Mouse (Mus musculus): Measurements from ENCODE around the gene Fam178b.

DNA sequence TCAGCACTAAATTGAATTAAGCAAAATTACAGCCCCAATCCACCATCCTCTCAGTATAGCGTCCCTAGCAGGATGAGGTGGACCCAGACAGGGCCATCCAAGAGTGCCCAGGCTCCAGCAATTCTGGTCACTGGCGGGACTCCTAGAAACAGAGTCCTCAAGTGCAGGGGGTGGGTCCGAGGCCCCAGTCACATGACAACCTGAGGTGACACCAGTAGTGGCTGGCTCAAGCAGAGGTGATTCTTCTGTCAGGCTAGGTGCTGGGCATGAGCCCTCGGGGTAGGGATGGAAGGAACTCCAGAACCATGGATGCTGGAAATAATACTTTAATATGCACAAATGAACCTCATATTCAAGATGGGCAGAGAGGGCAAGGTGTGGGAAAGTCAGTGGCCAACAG is 120.6 kb downstream of the Fam178b start:
- TF ChIP-seq CTCF (conservative IDR thresholded peaks at IDR 0.05; ENCODE audit: low read length), result no peak
- no peak for TF ChIP-seq NANOG (IDR thresholded peaks at IDR 0.05; ENCODE audit: borderline replicate concordance, low read length)
- no peak for TF ChIP-seq POU5F1 (IDR thresholded peaks at IDR 0.05; ENCODE audit: borderline replicate concordance, low read length)

Measured in E14TG2a.4 (cell line).